Mouse (Mus musculus) MEL (cell line): ENCODE measurements around the gene Dlgap1. TPM values are rescaled to one million over a fixed set of nuclear protein-coding genes. Genes with fewer than 3 reads are reported as not detected.

ENCODE experiments used
- DNase-seq: peaks from one replicate; pipeline ENCODE4 v3.0.0; 2011; ENCODE audit warnings: low read depth, low spot score
- H3K27ac ChIP-seq: 2 replicates; pipeline ENCODE4 v1.5.1; 2012; ENCODE audit warnings: low read depth, mild to moderate bottlenecking, control low read depth, low read length, moderate library complexity; ENCODE audit not compliant: control insufficient read depth
- H3K27me3 ChIP-seq, 2 experiments: fragments of 150-350 bp in 1 of 2; sonication (generic) in 1 of 2; 2 replicates each; pipeline ENCODE4 v1.6.1; 2012; ENCODE audit warnings: low read length in 2 of 2, mild to moderate bottlenecking in 2 of 2, improper control_type of control experiment in 1 of 2, moderate library complexity in 1 of 2; ENCODE audit not compliant: insufficient read depth in 2 of 2, control insufficient read depth in 1 of 2
- H3K36me3 ChIP-seq, 2 experiments: 2 replicates each; pipeline ENCODE4 v1.6.1; 2012 to 2014; ENCODE audit warnings: low read length in 2 of 2, improper control_type of control experiment in 1 of 2, inconsistent platforms in 1 of 2, mild to moderate bottlenecking in 1 of 2; ENCODE audit not compliant: insufficient read depth in 2 of 2, control insufficient read depth in 1 of 2
- H3K4me1 ChIP-seq, 2 experiments: fragments of 150-350 bp in 1 of 2; sonication (generic) in 1 of 2; 2 replicates each; pipeline ENCODE4 v1.6.1; 2012; ENCODE audit warnings: low read length in 2 of 2, improper control_type of control experiment in 1 of 2, mild to moderate bottlenecking in 1 of 2; ENCODE audit not compliant: insufficient read depth in 2 of 2, control insufficient read depth in 1 of 2
- H3K4me3 ChIP-seq, 2 experiments: fragments of 150-350 bp in 1 of 2; sonication (generic) in 1 of 2; 2 replicates each; pipeline ENCODE4 v1.5.1; 2012; ENCODE audit warnings: low read depth in 2 of 2, low read length in 2 of 2, mild to moderate bottlenecking in 2 of 2, moderate library complexity in 2 of 2, control low read depth in 1 of 2, improper control_type of control experiment in 1 of 2; ENCODE audit not compliant: control insufficient read depth in 1 of 2, insufficient read depth in 1 of 2
- H3K79me2 ChIP-seq: 2 replicates; pipeline ENCODE4 v1.6.1; 2012; ENCODE audit warnings: mild to moderate bottlenecking, low read length, moderate library complexity; ENCODE audit not compliant: control insufficient read depth, poor library complexity, insufficient read depth
- H3K9ac ChIP-seq: 2 replicates; pipeline ENCODE4 v1.6.1; 2012; ENCODE audit warnings: low read depth, mild to moderate bottlenecking, control low read depth, low read length, moderate library complexity; ENCODE audit not compliant: control insufficient read depth, poor library complexity, severe bottlenecking
- H3K9me3 ChIP-seq: fragments of 150-350 bp; sonication (generic); replicated peaks from 2 replicates; pipeline ENCODE4 v1.6.1; 2012; ENCODE audit warnings: mild to moderate bottlenecking, low read length, improper control_type of control experiment, moderate library complexity; ENCODE audit not compliant: insufficient read depth
- ELF1 ChIP-seq: IDR thresholded peaks from 2 replicates; pipeline ENCODE4 v1.6.1; 2014; ENCODE audit warnings: low read depth, mild to moderate bottlenecking, inconsistent platforms, low read length, improper control_type of control experiment, moderate library complexity
- EP300 ChIP-seq, 2 experiments: IDR thresholded peaks; 2 replicates each; pipeline ENCODE4 v1.6.1; 2011; ENCODE audit warnings: improper control_type of control experiment in 2 of 2, low read length in 2 of 2, low read depth in 1 of 2, mild to moderate bottlenecking in 1 of 2
- HCFC1 ChIP-seq: IDR thresholded peaks from 2 replicates; pipeline ENCODE4 v1.6.1; 2012; ENCODE audit warnings: low read depth, mild to moderate bottlenecking, inconsistent platforms, low read length, improper control_type of control experiment, moderate library complexity
- KAT2A ChIP-seq: conservative IDR thresholded peaks from 2 replicates; pipeline ENCODE4 v1.6.1; 2012; ENCODE audit warnings: low read depth, low read length, improper control_type of control experiment, inconsistent platforms
- MAFK ChIP-seq: IDR thresholded peaks from 2 replicates; pipeline ENCODE4 v1.6.1; 2011; ENCODE audit warnings: low read depth, mild to moderate bottlenecking, low read length, improper control_type of control experiment, borderline replicate concordance
- MAX ChIP-seq: IDR thresholded peaks from 2 replicates; pipeline ENCODE4 v1.6.1; 2011; ENCODE audit warnings: low read length, improper control_type of control experiment
- MAZ ChIP-seq: IDR thresholded peaks from 2 replicates; pipeline ENCODE4 v1.6.1; 2012; ENCODE audit warnings: low read depth, mild to moderate bottlenecking, inconsistent platforms, low read length, improper control_type of control experiment
- MXI1 ChIP-seq: IDR thresholded peaks from 2 replicates; pipeline ENCODE4 v1.6.1; 2011; ENCODE audit warnings: mild to moderate bottlenecking, low read depth, low read length, improper control_type of control experiment
- MYB ChIP-seq: IDR thresholded peaks from 2 replicates; pipeline ENCODE4 v1.6.1; 2011; ENCODE audit warnings: mild to moderate bottlenecking, low read depth, low read length, improper control_type of control experiment
- NRF1 ChIP-seq: IDR thresholded peaks from 2 replicates; pipeline ENCODE4 v1.6.1; 2014; ENCODE audit warnings: low read depth, mild to moderate bottlenecking, inconsistent platforms, low read length, improper control_type of control experiment, moderate library complexity; ENCODE audit not compliant: poor library complexity, insufficient read depth, severe bottlenecking
- POLR2AphosphoS2 ChIP-seq: IDR thresholded peaks from 2 replicates; pipeline ENCODE4 v1.6.1; 2011; ENCODE audit warnings: low read length, improper control_type of control experiment
- RAD21 ChIP-seq: IDR thresholded peaks from 2 replicates; pipeline ENCODE4 v1.6.1; 2011; ENCODE audit warnings: mild to moderate bottlenecking, low read depth, low read length, improper control_type of control experiment
- SIN3A ChIP-seq: IDR thresholded peaks from 2 replicates; pipeline ENCODE4 v1.6.1; 2012; ENCODE audit warnings: low read length, improper control_type of control experiment, inconsistent platforms
- UBTF ChIP-seq: IDR thresholded peaks from 2 replicates; pipeline ENCODE4 v1.6.1; 2012; ENCODE audit warnings: low read depth, mild to moderate bottlenecking, inconsistent platforms, low read length, improper control_type of control experiment, moderate library complexity, borderline replicate concordance; ENCODE audit not compliant: insufficient read depth
- ZKSCAN1 ChIP-seq: IDR thresholded peaks from 2 replicates; pipeline ENCODE4 v1.6.1; 2012; ENCODE audit warnings: low read depth, mild to moderate bottlenecking, inconsistent platforms, low read length, improper control_type of control experiment, moderate library complexity
- ZNF384 ChIP-seq: IDR thresholded peaks from 2 replicates; pipeline ENCODE4 v1.6.1; 2012; ENCODE audit warnings: low read depth, mild to moderate bottlenecking, inconsistent platforms, low read length, improper control_type of control experiment
- polyA plus RNA-seq, 2 experiments: library from polyadenylated mRNA; stranded (reverse) in 1 of 2; unstranded in 1 of 2; fragments of >175 nt in 1 of 2; fragments of >200 nt in 1 of 2; gene quantifications; 2 replicates each; pipeline versions ENCODE4 v1.2.1 to v1.2.4; 2012; ENCODE audit warnings: low replicate concordance in 2 of 2, low read depth in 1 of 2; ENCODE audit not compliant: insufficient read length in 2 of 2, insufficient read depth in 1 of 2, missing spikeins in 1 of 2
- total RNA-seq: library from RNA; depleted of rRNA; stranded (reverse); fragments of 300-350 nt; gene quantifications from 2 replicates; pipeline ENCODE4 v1.2.3, GENCODE M21; 2012

Dlgap1 gene
- total and polyA plus RNA-seq, 3 experiments = 0.06 TPM; not detected in 2

GRCm38 (mm10) chr17:70442976-70443375 lies 474.1 kb downstream of the Dlgap1 start:
- Histone ChIP-seq H3K27ac (no peak overlapping the region), H3K4me3 (no peak overlapping the region), H3K9me3 (no peaks in the 10 kb centered on the region), H3K27me3 (no peaks in the 10 kb centered on the region), H3K79me2 (no peaks in the 10 kb centered on the region), H3K9ac (no peak overlapping the region), H3K4me1 (no peaks in the 10 kb centered on the region), H3K36me3 (no peaks in the 10 kb centered on the region)
- TF ChIP-seq ELF1 (no peak), RAD21 (no peak), EP300 (IDR thresholded peaks at IDR 0.05; ENCODE audit: low read depth in 1 of 2, low read length in 2 of 2) (no peak), POLR2AphosphoS2 (no peak)
- no peak for DNase-seq

DNA sequence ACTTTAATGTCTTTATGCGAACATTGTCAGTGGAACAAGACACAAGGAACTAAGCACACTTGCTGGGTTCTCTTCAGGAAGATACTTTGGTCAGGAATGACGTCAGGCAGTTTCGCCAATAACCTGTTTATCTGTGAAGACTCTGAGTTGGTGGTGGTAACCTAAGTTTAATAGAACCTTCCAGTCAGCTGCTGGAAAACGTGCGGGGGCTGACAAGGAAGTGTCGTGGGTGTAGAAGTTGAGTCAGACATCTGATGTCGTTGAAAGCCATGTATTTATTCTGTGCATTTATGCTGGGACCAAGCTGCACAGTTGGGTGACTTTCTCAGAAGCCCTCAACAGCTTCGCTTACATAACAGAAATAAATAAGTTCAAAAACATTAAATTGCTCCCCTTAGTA lies 477.6 kb downstream of the Dlgap1 start:
- Histone ChIP-seq H3K9ac (no peak overlapping the region), H3K36me3 (no peaks in the 10 kb centered on the region), H3K27ac (no peak overlapping the region), H3K4me1 (no peaks in the 10 kb centered on the region), H3K27me3 (no peaks in the 10 kb centered on the region), H3K9me3 (no peaks in the 10 kb centered on the region), H3K79me2 (no peaks in the 10 kb centered on the region), H3K4me3 (no peak overlapping the region)
- DNase-seq = no peak
- no peak for TF ChIP-seq NRF1
- TF ChIP-seq ZKSCAN1 = no peak
- no peak for TF ChIP-seq ELF1
- no peak for TF ChIP-seq MXI1
- TF ChIP-seq MAFK = no peak

GRCm38 (mm10) chr17:70455036-70455435 lies 486.2 kb downstream of the Dlgap1 start:
- no peak overlapping the region for H3K27ac ChIP-seq
- no peak for DNase-seq
- H3K9me3 ChIP-seq = no peaks in the 10 kb centered on the region
- no peaks in the 10 kb centered on the region for H3K79me2 ChIP-seq
- H3K4me1 ChIP-seq = no peaks in the 10 kb centered on the region
- H3K36me3 ChIP-seq = no peaks in the 10 kb centered on the region
- no peak overlapping the region for H3K4me3 ChIP-seq
- H3K27me3 ChIP-seq = no peaks in the 10 kb centered on the region
- TF ChIP-seq MAX = no peak
- TF ChIP-seq MAFK = no peak
- TF ChIP-seq ELF1 = no peak
- no peak for TF ChIP-seq EP300 (IDR thresholded peaks at IDR 0.05; ENCODE audit: low read depth in 1 of 2, low read length in 2 of 2)
- no peak for TF ChIP-seq RAD21
- no peak for TF ChIP-seq MXI1
- TF ChIP-seq KAT2A = no peak
- TF ChIP-seq SIN3A = no peak
- no peak for TF ChIP-seq HCFC1
- TF ChIP-seq UBTF = no peak
- TF ChIP-seq ZNF384 = no peak
- TF ChIP-seq MAZ = no peak
- TF ChIP-seq MYB = no peak
- TF ChIP-seq, all 39 proteins: peak for 0
- no peak overlapping the region for H3K9ac ChIP-seq
